Mouse (Mus musculus) right cerebral cortex, adult 2 months (tissue): ENCODE data around the gene Wwox.
A peak's percentile ranks its signal among the peaks of the same experiment; 100 is the strongest.

Experiments used
- DNase-seq, 2 experiments: peaks; one replicate each; pipeline ENCODE4 v3.0.0; 2021 to 2022; ENCODE audit warnings: low spot score in 2 of 2

Gene Wwox

DNA sequence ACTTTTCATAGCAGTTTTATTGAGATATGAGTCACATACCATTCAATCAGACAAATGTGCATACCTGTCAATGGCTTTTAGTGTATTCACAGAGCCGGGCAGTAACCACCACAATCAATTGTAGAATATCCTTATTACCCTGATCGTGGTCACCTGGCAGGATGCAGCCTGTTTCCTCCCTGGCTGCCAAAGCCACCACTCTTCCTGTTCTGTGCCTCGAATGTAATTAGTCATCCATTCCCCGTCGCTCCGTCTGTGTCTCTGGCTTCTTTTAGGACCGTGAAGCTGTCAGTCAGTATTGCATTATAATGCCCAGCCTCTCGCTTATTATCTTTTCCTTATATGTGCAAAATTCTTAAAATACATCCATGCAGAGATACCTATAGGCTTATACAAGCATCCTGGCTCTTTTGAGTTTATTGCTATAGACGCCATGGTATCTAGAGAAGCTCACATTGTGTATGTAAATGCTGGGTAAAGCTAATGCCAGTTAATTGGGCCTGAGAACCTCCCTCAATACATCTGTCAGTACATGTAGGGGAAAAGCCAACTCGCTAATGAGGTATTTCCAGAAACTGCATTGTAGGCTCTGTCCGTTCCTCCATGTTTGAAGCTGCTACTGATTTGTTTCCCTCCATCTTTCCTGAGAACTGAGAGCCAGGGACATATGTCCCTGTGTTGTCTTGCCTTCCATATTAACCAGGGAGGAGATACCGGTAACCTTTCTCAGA is 303.9 kb downstream of the Wwox start:
- no peak for DNase-seq

DNA sequence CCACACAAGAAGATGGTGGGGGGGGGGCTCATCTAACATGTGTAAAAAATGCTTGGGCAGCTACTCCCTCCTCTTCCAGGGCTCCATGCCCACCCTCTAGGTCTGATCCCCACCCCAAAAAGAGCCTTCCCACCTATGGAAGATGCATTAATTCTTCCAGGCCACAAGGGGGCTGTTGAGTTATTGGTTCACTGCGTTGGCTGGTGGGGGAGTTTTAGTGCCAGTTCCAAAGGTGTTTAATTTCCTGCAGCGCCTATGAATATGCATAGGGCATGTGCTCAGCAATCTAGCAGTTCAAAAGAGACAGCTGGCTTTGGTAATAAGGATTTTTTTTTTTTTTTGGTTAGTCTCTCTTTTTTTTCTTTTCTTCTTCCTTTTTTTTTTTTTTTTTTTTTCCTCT is 306.9 kb downstream of the Wwox start:
- DNase-seq = no peak

GRCm38 (mm10) chr8:114751376-114752135 is 312.1 kb downstream of the Wwox start:
- DNase-seq = no peak

DNA sequence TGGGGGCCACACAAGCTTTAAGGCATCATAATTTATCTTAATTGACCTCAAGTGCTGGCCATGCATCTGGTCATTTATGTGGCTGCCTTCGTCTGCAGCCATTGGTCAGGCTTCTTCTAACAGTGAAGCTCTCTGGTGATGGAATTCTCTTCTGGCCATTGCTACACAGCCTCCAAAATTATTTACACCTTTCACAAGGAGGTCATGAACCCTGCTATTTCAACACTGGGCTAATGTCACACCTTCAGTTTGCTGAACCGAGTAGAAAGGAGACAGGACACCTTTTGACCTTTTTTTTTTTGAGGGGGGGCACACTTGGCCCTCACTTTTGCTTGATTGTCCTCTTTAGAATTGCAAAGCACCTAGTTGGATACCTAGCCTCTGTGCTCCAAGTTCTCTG is 320.2 kb downstream of the Wwox start:
- no peak for DNase-seq

DNA sequence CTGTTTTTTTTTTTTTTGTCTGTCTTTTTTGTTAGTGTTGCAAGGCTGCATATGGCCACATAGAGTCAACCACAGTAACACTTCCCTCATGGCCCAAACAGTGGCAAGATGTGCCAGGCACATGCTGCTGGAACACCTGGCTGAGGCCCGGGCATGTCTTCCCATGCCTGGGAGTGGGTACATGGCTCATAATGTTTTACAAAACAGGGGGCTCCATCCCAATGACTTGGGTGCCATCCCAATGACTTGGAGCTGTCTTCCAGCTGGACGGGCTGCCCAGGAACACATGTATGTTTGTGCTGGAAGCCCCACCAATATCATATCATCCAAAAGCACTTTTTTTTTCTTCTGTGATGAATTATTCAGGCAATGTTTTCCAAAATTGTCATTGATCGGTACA is 329.1 kb downstream of the Wwox start:
- no peak for DNase-seq

- peak; percentile 74 to 87 for DNase-seq
These were observed 331.7 kb downstream of the Wwox start for GRCm38 (mm10) chr8:114770856-114771776.

GRCm38 (mm10) chr8:114772276-114772849 is 332.9 kb downstream of the Wwox start:
- DNase-seq = no peak

GRCm38 (mm10) chr8:114773461-114774414 is 334.3 kb downstream of the Wwox start:
- DNase-seq = peak; percentile 32 to 34

DNA sequence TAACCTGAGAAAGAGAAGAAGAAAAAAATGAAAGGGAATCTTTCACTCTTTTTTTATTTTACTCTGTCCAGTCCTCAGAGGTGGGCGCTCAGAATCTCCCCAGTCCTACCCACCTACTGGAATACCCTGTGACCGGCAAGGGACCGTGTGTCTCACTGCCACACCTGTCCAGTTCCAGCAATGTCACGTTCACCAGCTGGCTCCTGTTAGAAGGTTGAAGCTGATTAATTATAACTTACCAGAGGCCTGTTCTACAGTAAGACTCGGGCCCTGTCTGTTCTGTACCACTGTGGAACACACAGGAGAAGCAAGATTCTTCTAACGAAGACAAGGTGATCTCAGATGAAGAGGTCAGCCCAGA is 334.9 kb downstream of the Wwox start:
- DNase-seq = no peak

- no peak for DNase-seq
These were observed 336.1 kb downstream of the Wwox start for GRCm38 (mm10) chr8:114775543-114775942.

- DNase-seq = no peak
These were observed 337.2 kb downstream of the Wwox start for GRCm38 (mm10) chr8:114776696-114777095.

DNA sequence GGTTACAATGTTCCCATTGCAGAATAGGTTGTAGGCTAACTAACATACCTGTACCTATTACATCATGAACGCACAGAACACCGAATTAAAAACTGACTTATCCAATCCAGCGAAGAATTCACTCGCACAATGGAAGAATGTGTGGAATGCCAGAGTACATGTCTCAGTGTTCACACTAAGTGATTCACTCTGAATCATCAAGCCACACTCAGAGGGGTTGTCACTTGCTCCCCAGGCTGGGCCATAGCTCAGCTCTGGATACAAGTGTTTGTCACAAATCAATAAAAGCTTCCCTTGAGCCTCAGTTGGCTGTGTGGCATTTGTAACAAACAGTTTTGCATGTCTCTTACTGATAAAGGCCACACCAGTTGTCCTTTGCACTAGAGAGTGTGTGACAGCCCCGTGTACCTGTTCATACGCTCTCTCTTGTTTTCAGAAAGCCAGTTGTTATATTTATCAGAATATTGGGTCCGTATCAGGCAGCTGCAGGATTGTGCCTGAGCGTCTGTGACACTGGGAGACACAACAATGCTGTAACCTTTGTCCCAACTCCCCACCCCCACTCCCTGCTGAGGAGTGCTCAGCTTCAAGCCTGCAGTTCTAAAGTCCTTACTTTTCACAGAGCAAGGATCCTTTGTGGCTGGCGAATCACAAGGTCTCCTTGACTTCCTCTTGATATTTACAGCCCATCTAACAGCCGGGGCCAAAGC is 338.0 kb downstream of the Wwox start:
- no peak for DNase-seq

DNA sequence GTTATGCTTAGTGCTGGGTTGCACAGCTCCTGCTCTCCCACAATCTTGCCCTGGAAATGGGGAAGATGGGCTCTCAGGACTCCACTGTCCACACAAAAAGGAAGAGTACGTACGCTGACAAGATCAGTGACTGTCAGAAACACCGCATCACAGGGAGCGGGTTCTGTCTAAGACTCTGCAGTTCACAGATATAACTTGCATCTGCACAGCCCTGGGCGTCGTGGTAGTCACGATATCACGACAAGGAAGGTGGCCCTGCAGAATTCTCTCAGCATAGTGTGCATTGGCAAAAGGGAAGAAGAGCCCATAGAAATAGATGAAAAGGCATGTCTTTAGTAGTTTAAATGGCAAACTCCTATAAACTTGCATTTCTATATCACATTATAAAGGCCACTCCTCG is 339.5 kb downstream of the Wwox start:
- DNase-seq = no peak

- DNase-seq = no peak
These were observed 343.9 kb downstream of the Wwox start for GRCm38 (mm10) chr8:114783321-114783720.

GRCm38 (mm10) chr8:114785834-114786233 is 346.4 kb downstream of the Wwox start:
- DNase-seq = no peak

GRCm38 (mm10) chr8:114789616-114790015 is 350.2 kb downstream of the Wwox start:
- no peak for DNase-seq

- DNase-seq = no peak
These were observed 351.3 kb downstream of the Wwox start for GRCm38 (mm10) chr8:114790754-114791153.

GRCm38 (mm10) chr8:114793682-114794081 is 354.2 kb downstream of the Wwox start:
- DNase-seq = no peak

DNA sequence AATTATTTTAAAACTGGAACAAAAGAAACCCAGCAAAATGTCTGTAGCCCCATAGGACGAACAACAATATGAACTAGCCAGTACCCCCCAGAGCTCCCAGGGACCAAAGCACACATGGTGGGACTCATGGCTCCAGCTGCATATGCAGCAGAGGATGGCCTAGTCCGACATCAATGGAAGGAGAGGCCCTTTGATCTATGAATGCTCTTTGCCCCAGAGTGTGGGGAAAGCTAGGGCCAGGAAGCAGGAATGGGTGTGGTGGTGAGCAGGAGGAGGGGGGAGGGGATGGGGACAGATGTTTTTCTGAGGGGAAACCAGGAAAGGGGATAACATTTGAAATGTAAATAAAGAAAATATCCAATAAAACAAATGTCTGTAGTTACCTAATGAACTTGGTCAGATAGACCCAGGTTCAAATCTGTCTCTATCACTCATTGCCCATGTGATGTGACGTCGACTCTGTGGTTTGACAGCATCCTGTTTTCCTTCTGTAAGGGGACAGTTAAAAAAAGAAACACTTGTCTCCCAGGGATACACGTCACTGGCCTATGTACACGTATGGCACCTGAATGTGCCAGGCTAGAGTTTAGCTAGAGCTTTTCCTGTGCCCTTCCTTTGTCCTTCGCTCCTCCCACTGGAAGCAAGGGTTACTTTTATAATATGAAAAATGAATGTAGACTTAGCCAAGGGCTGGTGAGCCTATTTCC is 362.1 kb downstream of the Wwox start:
- no peak for DNase-seq
